ENCODE assay signal across 19 mouse cellular contexts in the genomic region with DNA sequence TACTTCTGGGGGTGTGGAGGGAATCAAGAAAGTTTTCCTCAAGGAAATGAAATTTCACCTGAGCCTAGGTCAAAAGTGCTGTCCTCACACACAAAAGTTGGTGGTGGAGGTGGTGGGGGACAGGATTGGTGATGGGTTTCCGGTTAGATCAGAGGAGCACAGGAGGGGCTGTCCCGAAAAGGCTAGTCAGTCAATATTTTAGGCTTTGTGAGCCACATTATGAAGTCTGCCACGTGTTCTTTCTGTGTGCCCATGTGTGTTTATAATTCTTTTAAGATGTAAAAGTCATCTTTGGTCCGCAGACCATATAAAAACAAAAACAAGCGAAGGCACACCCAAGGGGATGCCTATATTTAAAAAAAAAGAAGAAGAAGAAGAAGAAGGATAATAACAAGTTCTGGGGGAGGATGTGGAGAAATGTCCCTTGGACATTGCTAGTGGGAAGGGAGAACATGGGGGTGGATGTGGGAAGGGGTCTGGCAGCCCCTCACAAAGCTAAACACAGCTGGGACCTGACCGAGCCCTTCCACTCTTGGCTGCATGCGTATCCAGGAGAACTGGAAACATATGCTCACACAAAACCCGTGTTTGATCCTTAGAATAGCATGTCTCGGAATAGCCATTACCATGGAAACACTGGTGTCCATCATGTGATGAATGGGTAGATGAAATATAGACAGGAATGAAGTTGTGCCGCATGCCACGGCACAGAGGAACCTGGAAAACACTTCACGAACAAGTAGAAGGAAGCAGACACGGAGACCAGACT.
A peak's percentile ranks its signal among the peaks of the same experiment; 100 is the strongest.
DNase-seq lines count a peak whose midpoint lies in the region; ATAC-seq and TF ChIP-seq lines count a peak whose summit lies in the region.
"Had no signal": no experiment of that assay in that cellular context is flagged by ENCODE, and none has a peak within 500 bp of the region (broad histone marks: within the 10 kb centered on the region; RNA-seq: fewer than 3 reads in every experiment).

No protein-coding gene starts in this region.

- no peaks in the 10 kb centered on the region for H3K36me3 ChIP-seq in CH12.LX (replicated peaks in 1 of 2; ENCODE audit: control insufficient read depth in 1 of 2, insufficient read depth in 1 of 2, low read length in 1 of 2)
- no peaks in the 10 kb centered on the region for H3K36me3 ChIP-seq in embryonic facial prominence, embryonic 12.5 days
- H3K36me3 ChIP-seq in limb, embryonic 12.5 days, result no peaks in the 10 kb centered on the region
- H3K36me3 ChIP-seq: heart, embryonic 13.5 days; hindbrain, embryonic 12.5 days; liver, embryonic 13.5 days had no signal

- peaks cover 0 to 22% of the 10 kb centered on the region in 2 experiments; a peak in 3 of 4 replicates for H3K4me1 ChIP-seq in CH12.LX (ENCODE audit: control insufficient read depth in 1 of 2, insufficient read depth in 2 of 2)
- peaks cover 22% of the 10 kb centered on the region for H3K4me1 ChIP-seq in embryonic facial prominence, embryonic 12.5 days
- peaks cover 31% of the 10 kb centered on the region for H3K4me1 ChIP-seq in limb, embryonic 12.5 days (replicated peaks)

- 58% methylated on average over 13 of the region's 13 CpGs for WGBS in embryonic facial prominence, embryonic 12.5 days
- 64% methylated on average over 13 of the region's 13 CpGs for WGBS in limb, embryonic 12.5 days

- TF ChIP-seq CTCF in CH12.LX (conservative IDR thresholded peaks at IDR 0.05 in 1 of 2, IDR thresholded peaks at IDR 0.05 in 1 of 2; ENCODE audit: low read depth in 2 of 2, low read length in 2 of 2), result no peak

- no peak overlapping the region for H3K9ac ChIP-seq in CH12.LX (ENCODE audit: insufficient read depth, low read depth)
- no peak overlapping the region for H3K9ac ChIP-seq in embryonic facial prominence, embryonic 12.5 days
- H3K9ac ChIP-seq in limb, embryonic 12.5 days (replicated peaks), result no peak overlapping the region
- H3K9ac ChIP-seq: heart, embryonic 13.5 days; hindbrain, embryonic 12.5 days; liver, embryonic 13.5 days had no signal

- TF ChIP-seq EP300 in CH12.LX (IDR thresholded peaks at IDR 0.05; ENCODE audit: low read length), result no peak

- ATAC-seq in embryonic facial prominence, embryonic 12.5 days (ENCODE audit: insufficient number of reproducible peaks, insufficient read depth, low FRiP score, low TSS enrichment), result no peak
- ATAC-seq in limb, embryonic 12.5 days (ENCODE audit: insufficient number of reproducible peaks, insufficient read depth, low FRiP score, low TSS enrichment, low read depth), result no peak
- ATAC-seq in activated CD4-positive, CD25-positive, alpha-beta regulatory T cell, adult 4 months, result no peak
- ATAC-seq: intestine, postnatal 0 days; midbrain, embryonic 16.5 days had no signal

- no peaks in the 10 kb centered on the region for H3K27me3 ChIP-seq in CH12.LX (replicated peaks)
- no peaks in the 10 kb centered on the region for H3K27me3 ChIP-seq in embryonic facial prominence, embryonic 12.5 days
- H3K27me3 ChIP-seq in limb, embryonic 12.5 days, result no peaks in the 10 kb centered on the region
- H3K27me3 ChIP-seq: hindbrain, embryonic 12.5 days; liver, embryonic 13.5 days had no signal

- no peaks in the 10 kb centered on the region for H3K79me2 ChIP-seq in CH12.LX (replicated peaks; ENCODE audit: control insufficient read depth, extremely low read depth, insufficient read depth, poor library complexity, severe bottlenecking)

- H3K4me2 ChIP-seq in CH12.LX (ENCODE audit: insufficient read depth, low read depth, poor library complexity, severe bottlenecking), result no peak overlapping the region
- H3K4me2 ChIP-seq in embryonic facial prominence, embryonic 12.5 days (replicated peaks), result no peak overlapping the region
- H3K4me2 ChIP-seq in limb, embryonic 12.5 days, result no peak overlapping the region
- H3K4me2 ChIP-seq: heart, embryonic 13.5 days; hindbrain, embryonic 12.5 days; liver, embryonic 13.5 days had no signal

- no peak for TF ChIP-seq RAD21 in CH12.LX (IDR thresholded peaks at IDR 0.05; ENCODE audit: low read depth, low read length)

- DNase-seq in frontal cortex, adult 2 months (ENCODE audit: extremely low spot score in 1 of 2, low spot score in 1 of 2), result peak; percentile 59 to 70
- no peak for DNase-seq in frontal cortex, postnatal 25 days (ENCODE audit: low spot score in 2 of 2)
- DNase-seq in CH12.LX (ENCODE audit: extremely low read depth), result peak; percentile 57
- DNase-seq in ovary, postnatal 36 days (ENCODE audit: low spot score), result no peak
- no peak for DNase-seq in adrenal gland, adult 18-20 months (ENCODE audit: low spot score in 2 of 2)
- DNase-seq: B cell, adult 2 months; cerebellum, adult 11 months; gastrocnemius, postnatal 25 days; kidney, postnatal 25 days; liver, embryonic 13.5 days; thymus, adult 18-20 months had no signal

- no peak overlapping the region for H3K4me3 ChIP-seq in CH12.LX (replicated peaks in 1 of 3; ENCODE audit: low read depth in 2 of 3, low read length in 2 of 3, poor library complexity in 1 of 3)
- H3K4me3 ChIP-seq in embryonic facial prominence, embryonic 12.5 days, result no peak overlapping the region
- H3K4me3 ChIP-seq in limb, embryonic 12.5 days (replicated peaks), result no peak overlapping the region
- H3K4me3 ChIP-seq: heart, embryonic 13.5 days; hindbrain, embryonic 12.5 days; liver, embryonic 13.5 days had no signal

- no peaks in the 10 kb centered on the region for H3K9me3 ChIP-seq in CH12.LX (replicated peaks; ENCODE audit: low read length)
- no peaks in the 10 kb centered on the region for H3K9me3 ChIP-seq in embryonic facial prominence, embryonic 12.5 days
- H3K9me3 ChIP-seq in limb, embryonic 12.5 days, result no peaks in the 10 kb centered on the region
- H3K9me3 ChIP-seq: heart, embryonic 13.5 days; hindbrain, embryonic 12.5 days; liver, embryonic 13.5 days had no signal

- in situ Hi-C loops in CH12.LX (cut with MboI; ENCODE audit: low pct_ligation_motif_present, low pct_unique_long_range_greater_than_20kb, low sequenced_read_pairs), result no loop called here

- dilution Hi-C loops in CH12.LX (cut with MboI; ENCODE audit: extremely low pct_ligation_motif_present, extremely low pct_unique_long_range_greater_than_20kb, low sequenced_read_pairs), result no loop called here

- H3K27ac ChIP-seq in CH12.LX (ENCODE audit: insufficient read depth, low read depth), result no peak overlapping the region
- peak overlapping the region; percentile 18 for H3K27ac ChIP-seq in embryonic facial prominence, embryonic 12.5 days
- 0 out of 2 replicates have a peak overlapping the region, but pooled peaks have one; percentile 35 for H3K27ac ChIP-seq in limb, embryonic 12.5 days
- H3K27ac ChIP-seq: heart, embryonic 13.5 days; hindbrain, embryonic 12.5 days; liver, embryonic 13.5 days; macrophage had no signal

- TF ChIP-seq POLR2A in CH12.LX (IDR thresholded peaks at IDR 0.05; ENCODE audit: low read depth, low read length), result no peak

TF ChIP-seq in CH12.LX, 34 proteins besides CTCF, POLR2A, EP300 and RAD21:
- TF ChIP-seq MAX (IDR thresholded peaks at IDR 0.05; ENCODE audit: low read length) (peak; percentile 72), RCOR1 (conservative IDR thresholded peaks at IDR 0.05; ENCODE audit: low read depth, low read length) (no peak), TCF12 (IDR thresholded peaks at IDR 0.05; ENCODE audit: low read depth, low read length) (no peak), ZKSCAN1 (IDR thresholded peaks at IDR 0.05; ENCODE audit: borderline replicate concordance, low read depth, low read length) (no peak), MYC (IDR thresholded peaks at IDR 0.05; ENCODE audit: low read depth, low read length) (peak; percentile 77; the same call in 1 of the 2 replicates), ETS1 (conservative IDR thresholded peaks at IDR 0.05; ENCODE audit: low read depth, low read length) (no peak)

Comparison
In these comparisons a context has a peak if more than half of its experiments do, and no peak if none do; other contexts are left out.
1. DNase-seq: peak in frontal cortex, adult 2 months (2 of 2) and CH12.LX (single experiment); none in frontal cortex, postnatal 25 days (0 of 2), ovary, postnatal 36 days (single experiment) and adrenal gland, adult 18-20 months (0 of 2).